In genomic region chr7:16460566-16460965, GRCm38 (mm10) we compare ENCODE assay signal across 29 mouse cellular contexts. TPM values are rescaled to one million over a fixed set of nuclear protein-coding genes. Genes with fewer than 3 reads are reported as not detected.
DNase-seq lines count a peak whose midpoint lies in the region; ATAC-seq and TF ChIP-seq lines count a peak whose summit lies in the region.
"Had no signal": no experiment of that assay in that cellular context is flagged by ENCODE, and none has a peak within 500 bp of the region (broad histone marks: within the 10 kb centered on the region; RNA-seq: fewer than 3 reads in every experiment).

No protein-coding gene starts in this region.

- TF ChIP-seq EP300 in liver, postnatal 0 days (IDR thresholded peaks at IDR 0.05; ENCODE audit: low read depth) = no peak

- H3K4me2 ChIP-seq in forebrain, embryonic 12.5 days = no peak overlapping the region
- H3K4me2 ChIP-seq in forebrain, embryonic 11.5 days (ENCODE audit: low read depth, low read length, severe bottlenecking) = no peak overlapping the region
- peak overlapping the region; percentile 4; the same call in 1 of the 2 replicates for H3K4me2 ChIP-seq in limb, embryonic 13.5 days (replicated peaks)
- no peak overlapping the region for H3K4me2 ChIP-seq in liver, postnatal 0 days (ENCODE audit: low read depth, low read length)
- H3K4me2 ChIP-seq: liver, embryonic 11.5 days; neural tube, embryonic 15.5 days had no signal

- H3K36me3 ChIP-seq in forebrain, embryonic 12.5 days (replicated peaks) = peaks cover 15% of the 10 kb centered on the region; the same call in 1 of the 2 replicates
- H3K36me3 ChIP-seq in forebrain, embryonic 11.5 days (ENCODE audit: control insufficient read depth, insufficient read depth, low read length) = no peaks in the 10 kb centered on the region
- peaks cover 8% of the 10 kb centered on the region; the same call in 1 of the 2 replicates for H3K36me3 ChIP-seq in limb, embryonic 13.5 days
- peaks cover 22% of the 10 kb centered on the region for H3K36me3 ChIP-seq in limb, embryonic 10.5 days
- H3K36me3 ChIP-seq in liver, postnatal 0 days (replicated peaks; ENCODE audit: insufficient read depth, low read length) = 0 out of 2 replicates have a peak, but pooled peaks cover 3% of the 10 kb centered on the region

- WGBS in forebrain, embryonic 12.5 days = 76% methylated on average over 13 of the region's 13 CpGs
- WGBS in forebrain, embryonic 11.5 days = 68% methylated on average over 13 of the region's 13 CpGs
- WGBS in limb, embryonic 13.5 days = 54% methylated on average over 13 of the region's 13 CpGs
- WGBS in limb, embryonic 10.5 days = 67% methylated on average over 13 of the region's 13 CpGs
- 50% methylated on average over 13 of the region's 13 CpGs for WGBS in liver, postnatal 0 days (ENCODE audit: insufficient replicate concordance)

- TF ChIP-seq CTCF in liver, postnatal 0 days (IDR thresholded peaks at IDR 0.05; ENCODE audit: low read depth) = no peak

- H3K9me3 ChIP-seq in forebrain, embryonic 12.5 days = no peaks in the 10 kb centered on the region
- no peaks in the 10 kb centered on the region for H3K9me3 ChIP-seq in forebrain, embryonic 11.5 days (ENCODE audit: control insufficient read depth, low read length)
- no peaks in the 10 kb centered on the region; the same call in 1 of the 2 replicates for H3K9me3 ChIP-seq in limb, embryonic 13.5 days
- H3K9me3 ChIP-seq in limb, embryonic 10.5 days (replicated peaks) = no peaks in the 10 kb centered on the region
- no peaks in the 10 kb centered on the region for H3K9me3 ChIP-seq in liver, postnatal 0 days (ENCODE audit: low read length)
- H3K9me3 ChIP-seq: G1E; neural tube, embryonic 15.5 days had no signal

- H3K4me3 ChIP-seq in forebrain, embryonic 12.5 days (replicated peaks) = no peak overlapping the region
- H3K4me3 ChIP-seq in forebrain, embryonic 11.5 days (ENCODE audit: low read depth, low read length) = no peak overlapping the region
- no peak overlapping the region for H3K4me3 ChIP-seq in limb, embryonic 13.5 days
- no peak overlapping the region for H3K4me3 ChIP-seq in limb, embryonic 10.5 days
- no peak overlapping the region for H3K4me3 ChIP-seq in liver, postnatal 0 days (ENCODE audit: low read depth, low read length)
- H3K4me3 ChIP-seq: forebrain, embryonic 10.5 days; heart, embryonic 10.5 days; myocyte; neural tube, embryonic 15.5 days had no signal

- no peak overlapping the region for H3K27ac ChIP-seq in forebrain, embryonic 12.5 days
- no peak overlapping the region for H3K27ac ChIP-seq in forebrain, embryonic 11.5 days (ENCODE audit: low read depth, low read length)
- no peak overlapping the region for H3K27ac ChIP-seq in limb, embryonic 13.5 days
- no peak overlapping the region for H3K27ac ChIP-seq in limb, embryonic 10.5 days
- no peak overlapping the region for H3K27ac ChIP-seq in liver, postnatal 0 days (ENCODE audit: low read depth)
- H3K27ac ChIP-seq: forebrain, embryonic 10.5 days; heart, embryonic 10.5 days; neural tube, embryonic 15.5 days; stomach, postnatal 0 days had no signal

- no peaks in the 10 kb centered on the region for H3K4me1 ChIP-seq in forebrain, embryonic 12.5 days
- no peaks in the 10 kb centered on the region for H3K4me1 ChIP-seq in forebrain, embryonic 11.5 days (replicated peaks; ENCODE audit: control insufficient read depth, insufficient read depth, low read length)
- H3K4me1 ChIP-seq in limb, embryonic 13.5 days = no peaks in the 10 kb centered on the region; the same call in 1 of the 2 replicates
- H3K4me1 ChIP-seq in limb, embryonic 10.5 days = 0 out of 2 replicates have a peak, but pooled peaks cover 2% of the 10 kb centered on the region
- H3K4me1 ChIP-seq in liver, postnatal 0 days (ENCODE audit: insufficient read depth) = no peaks in the 10 kb centered on the region
- H3K4me1 ChIP-seq: forebrain, embryonic 10.5 days; heart, embryonic 10.5 days; neural tube, embryonic 15.5 days had no signal

- no peak overlapping the region for H3K9ac ChIP-seq in forebrain, embryonic 12.5 days
- no peak overlapping the region for H3K9ac ChIP-seq in forebrain, embryonic 11.5 days (ENCODE audit: low read length)
- no peak overlapping the region for H3K9ac ChIP-seq in limb, embryonic 13.5 days
- no peak overlapping the region for H3K9ac ChIP-seq in liver, postnatal 0 days (replicated peaks)
- H3K9ac ChIP-seq: neural tube, embryonic 15.5 days had no signal

- peaks cover 28% of the 10 kb centered on the region for H3K27me3 ChIP-seq in forebrain, embryonic 12.5 days
- H3K27me3 ChIP-seq in forebrain, embryonic 11.5 days (ENCODE audit: control insufficient read depth, insufficient read depth, low read length) = no peaks in the 10 kb centered on the region; the same call in 1 of the 2 replicates
- H3K27me3 ChIP-seq in limb, embryonic 13.5 days = peaks cover 10% of the 10 kb centered on the region; the same call in 1 of the 2 replicates
- peaks cover 21% of the 10 kb centered on the region for H3K27me3 ChIP-seq in limb, embryonic 10.5 days (ENCODE audit: low read depth, poor library complexity, severe bottlenecking)
- 0 out of 2 replicates have a peak, but pooled peaks cover 5% of the 10 kb centered on the region for H3K27me3 ChIP-seq in liver, postnatal 0 days (ENCODE audit: insufficient read depth, low read length)
- H3K27me3 ChIP-seq: Patski had no signal

- DNase-seq in forebrain, embryonic 11.5 days (ENCODE audit: low spot score) = no peak
- no peak for DNase-seq in limb, embryonic 10.5 days (ENCODE audit: low spot score)
- DNase-seq in brain, adult 2 months (ENCODE audit: low read depth, low spot score) = peak; percentile 33
- peak; percentile 70 to 71 for DNase-seq in cerebellum, postnatal 10 days
- no peak for DNase-seq in liver, postnatal 0 days
- no peak for DNase-seq in gastrocnemius, postnatal 4 days (ENCODE audit: low spot score in 2 of 2)
- DNase-seq: adrenal gland, postnatal 36 days; gastrocnemius, postnatal 36 days; heart, postnatal 4 days; kidney, adult 18-20 months; layer of hippocampus, adult 9-11 months; lung, adult 18-20 months; lung, postnatal 10 days; midbrain, embryonic 14.5 days; right cerebral cortex, adult 18-20 months had no signal

- peak; percentile 27; the same call in 1 of the 2 replicates for ATAC-seq in forebrain, embryonic 12.5 days (ENCODE audit: low FRiP score)
- ATAC-seq in forebrain, embryonic 11.5 days (replicated peaks; ENCODE audit: low FRiP score) = no peak
- ATAC-seq in limb, embryonic 13.5 days (ENCODE audit: low FRiP score, low read depth) = no peak
- no peak for ATAC-seq in liver, postnatal 0 days
- ATAC-seq: inflammation-experienced regulatory T-cells, adult 6 months; Patski had no signal

RNA-seq across cellular contexts. Expression of gene Tmem160, which starts 8.0 kb away (rescaled TPM):
- polyA plus RNA-seq in forebrain, embryonic 12.5 days (2016; fragmentation: Nextera tagmentation; extraction: Ambion mirVana) = 42.4 and 53.1 TPM in 2 replicates
- polyA plus RNA-seq in forebrain, embryonic 11.5 days (2014; fragmentation: Nextera tagmentation; extraction: Ambion mirVana) = 48.6 and 52.1 TPM in 2 replicates
- 44.2 and 44.9 TPM in 2 replicates for polyA plus RNA-seq in limb, embryonic 13.5 days (2015; fragmentation: Nextera tagmentation; extraction: Ambion mirVana)
- polyA plus RNA-seq in limb, embryonic 10.5 days (2016; fragmentation: Nextera tagmentation; extraction: Ambion mirVana) = 74.8 and 86.2 TPM in 2 replicates
- 38.7 and 43.0 TPM in 2 replicates for polyA plus RNA-seq in liver, postnatal 0 days (2015; fragmentation: Nextera tagmentation; extraction: Ambion mirVana)
- total RNA-seq in gastrocnemius, postnatal 4 days (2021) = 10 to 100 TPM; 21.1 to 27.2 TPM

RNA-seq across cellular contexts. Expression of gene Npas1, which starts 17.0 kb away (rescaled TPM):
- polyA plus RNA-seq in forebrain, embryonic 12.5 days (2016; fragmentation: Nextera tagmentation; extraction: Ambion mirVana) = 1.8 and 2.0 TPM in 2 replicates
- polyA plus RNA-seq in forebrain, embryonic 11.5 days (2014; fragmentation: Nextera tagmentation; extraction: Ambion mirVana) = 0.55 and 0.63 TPM in 2 replicates
- 0.15 and 0.51 TPM in 2 replicates for polyA plus RNA-seq in limb, embryonic 13.5 days (2015; fragmentation: Nextera tagmentation; extraction: Ambion mirVana)
- polyA plus RNA-seq in limb, embryonic 10.5 days (2016; fragmentation: Nextera tagmentation; extraction: Ambion mirVana) = 0.60 and 0.69 TPM in 2 replicates
- 0.07 and 0.11 TPM in 2 replicates for polyA plus RNA-seq in liver, postnatal 0 days (2015; fragmentation: Nextera tagmentation; extraction: Ambion mirVana)
- not detected for total RNA-seq in gastrocnemius, postnatal 4 days (2021)
- total RNA-seq: adrenal gland, adult 18-20 months; adrenal gland, postnatal 36 days; gastrocnemius, adult 18-20 months; gastrocnemius, postnatal 36 days; heart, postnatal 4 days had no signal
- polyA plus RNA-seq: G1E; limb, embryonic 11.5 days had no signal

RNA-seq across cellular contexts. Expression of gene Zc3h4, which starts 59.9 kb away (rescaled TPM):
- polyA plus RNA-seq in forebrain, embryonic 12.5 days (2016; fragmentation: Nextera tagmentation; extraction: Ambion mirVana) = 25.5 and 27.0 TPM in 2 replicates
- polyA plus RNA-seq in forebrain, embryonic 11.5 days (2014; fragmentation: Nextera tagmentation; extraction: Ambion mirVana) = 23.9 and 24.2 TPM in 2 replicates
- polyA plus RNA-seq in limb, embryonic 13.5 days (2015; fragmentation: Nextera tagmentation; extraction: Ambion mirVana) = 18.2 and 18.5 TPM in 2 replicates
- 22.9 and 24.6 TPM in 2 replicates for polyA plus RNA-seq in limb, embryonic 10.5 days (2016; fragmentation: Nextera tagmentation; extraction: Ambion mirVana)
- polyA plus RNA-seq in liver, postnatal 0 days (2015; fragmentation: Nextera tagmentation; extraction: Ambion mirVana) = 4.7 and 5.2 TPM in 2 replicates
- total RNA-seq in gastrocnemius, postnatal 4 days (2021) = 10 to 100 TPM; 49.3 to 51.8 TPM

Comparison
In these comparisons a context has a peak if more than half of its experiments do, and no peak if none do; other contexts are left out.
1. DNase-seq: peak in brain, adult 2 months (single experiment) and cerebellum, postnatal 10 days (2 of 2); none in forebrain, embryonic 11.5 days (single experiment), limb, embryonic 10.5 days (single experiment), liver, postnatal 0 days (single experiment) and gastrocnemius, postnatal 4 days (0 of 2).